Mouse (Mus musculus) ZHBTc4 (cell line): Measurements from ENCODE around the gene Kcnh7.

ENCODE experiments used
- DNase-seq: peaks from one replicate; pipeline ENCODE4 v3.0.0-alpha.2; 2011; ENCODE audit warnings: low read depth, low spot score

Gene Kcnh7

GRCm38 (mm10) chr2:62935273-62935874 lies 248.7 kb downstream of the Kcnh7 start:
- no peak for DNase-seq

GRCm38 (mm10) chr2:62928494-62928893 lies 255.6 kb downstream of the Kcnh7 start:
- DNase-seq, result no peak

GRCm38 (mm10) chr2:62928065-62928464 lies 256.0 kb downstream of the Kcnh7 start:
- DNase-seq, result no peak

DNA sequence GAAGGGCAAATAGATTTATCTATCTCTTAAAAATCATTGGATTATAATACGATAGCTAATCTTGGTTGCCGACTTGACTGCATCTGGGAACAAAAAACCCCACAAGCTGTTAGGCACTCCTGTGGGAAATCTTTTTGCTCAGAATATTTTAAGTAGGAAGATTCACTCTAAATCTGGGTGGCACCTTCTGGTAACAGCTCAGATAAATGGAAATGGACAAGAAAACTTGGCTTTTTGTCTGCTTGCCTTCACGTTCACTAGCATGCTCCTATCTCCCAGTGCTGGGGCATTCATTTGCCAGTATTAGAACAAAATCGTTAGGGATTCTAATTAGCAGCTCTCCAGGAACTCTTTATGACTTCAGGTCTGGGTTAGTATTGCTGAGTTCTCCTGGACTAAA lies 260.3 kb downstream of the Kcnh7 start:
- DNase-seq, result no peak

GRCm38 (mm10) chr2:62907688-62908087 lies 276.4 kb downstream of the Kcnh7 start:
- DNase-seq, result no peak

DNA sequence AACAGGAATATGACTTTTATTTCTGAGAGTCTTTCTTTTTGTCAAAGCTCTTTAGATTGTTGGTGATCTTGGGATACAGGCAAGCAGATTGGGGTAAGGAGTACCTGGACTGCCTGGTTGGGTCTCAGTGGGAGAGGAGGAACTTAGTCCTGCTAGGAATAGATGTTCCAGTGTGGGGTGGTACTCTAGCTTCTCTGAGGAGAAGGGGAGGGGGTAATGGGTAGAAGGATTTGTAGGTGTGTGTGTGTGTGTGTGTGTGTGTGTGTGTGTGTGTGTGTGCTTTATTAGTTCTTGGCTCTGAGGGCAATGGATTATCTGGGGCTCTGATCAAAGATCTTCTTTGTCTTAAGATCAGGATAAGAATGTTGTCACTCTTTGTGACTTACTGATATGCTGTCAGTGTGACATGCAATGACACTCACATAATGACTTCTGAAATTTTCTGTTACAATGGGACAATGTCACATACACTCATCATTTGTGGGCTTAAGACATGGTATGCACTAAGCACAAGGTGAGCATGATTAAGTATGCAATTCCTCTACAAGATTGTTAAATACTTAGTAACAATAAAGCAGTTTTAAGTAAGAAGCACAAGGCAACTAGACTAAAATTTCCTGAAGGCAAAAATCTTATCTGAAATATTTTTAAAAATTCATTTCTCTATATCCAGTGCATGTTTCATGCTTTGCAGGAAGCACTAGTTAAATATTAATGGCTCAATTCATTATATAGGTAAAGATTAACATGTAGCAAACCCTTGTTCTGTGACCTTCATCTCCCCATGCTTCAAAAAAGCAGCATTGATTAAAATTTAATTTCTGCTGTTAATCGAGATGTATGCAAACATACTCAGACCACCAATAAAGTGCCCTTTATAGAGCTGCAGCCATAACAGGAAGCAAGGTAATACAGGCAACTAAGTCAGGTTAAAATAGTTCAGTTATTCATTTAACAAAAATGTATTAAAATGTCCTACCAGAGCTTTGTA lies 281.4 kb downstream of the Kcnh7 start:
- no peak for DNase-seq

- no peak for DNase-seq
Observed at GRCm38 (mm10) chr2:62878763-62879162, 305.3 kb downstream of the Kcnh7 start.

- no peak for DNase-seq
Observed at GRCm38 (mm10) chr2:62855391-62855790, 328.7 kb downstream of the Kcnh7 start.

DNA sequence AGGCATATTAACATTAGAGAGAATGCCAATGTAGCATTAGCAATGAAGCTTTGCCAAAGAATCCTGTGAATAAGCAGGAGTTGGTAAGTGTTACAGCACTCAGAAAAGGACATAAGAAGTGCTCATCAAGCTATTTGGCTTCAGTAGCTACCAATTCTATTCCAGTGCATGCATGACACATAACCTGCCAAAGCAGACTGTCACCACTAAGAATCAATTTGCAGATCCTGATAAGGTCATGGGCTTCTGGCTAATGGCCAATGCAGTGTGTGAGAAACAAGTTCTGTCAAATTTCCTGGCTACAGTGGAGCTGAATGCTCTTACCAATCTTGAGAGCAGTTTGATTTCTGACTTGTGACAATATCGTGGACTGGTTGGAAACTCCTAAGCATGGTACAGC lies 341.5 kb downstream of the Kcnh7 start:
- DNase-seq, result no peak

GRCm38 (mm10) chr2:62834261-62834660 lies 349.8 kb downstream of the Kcnh7 start:
- DNase-seq, result no peak

GRCm38 (mm10) chr2:62819231-62819630 lies 364.9 kb downstream of the Kcnh7 start:
- no peak for DNase-seq

- DNase-seq, result no peak
Observed at GRCm38 (mm10) chr2:62816016-62816415, 368.1 kb downstream of the Kcnh7 start.

DNA sequence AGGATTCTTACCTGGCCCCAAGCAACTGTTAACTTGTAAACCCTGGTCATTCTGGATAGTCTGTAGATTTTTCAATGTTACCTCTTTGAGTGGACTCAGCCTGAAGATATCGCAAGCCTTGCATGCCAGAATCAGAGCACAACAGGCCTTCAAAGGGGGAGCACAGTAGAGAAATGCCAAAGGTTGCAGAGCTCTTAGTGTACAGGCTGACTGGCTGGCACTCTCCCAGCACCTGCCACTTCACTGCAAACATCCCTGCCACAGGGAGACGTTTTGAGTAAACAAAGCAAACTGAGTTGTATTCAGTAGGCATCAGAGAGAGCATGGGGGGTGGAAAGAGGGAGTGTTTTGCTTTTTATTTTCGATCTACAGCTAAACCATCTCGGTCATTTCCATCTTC lies 375.3 kb downstream of the Kcnh7 start:
- DNase-seq, result no peak

DNA sequence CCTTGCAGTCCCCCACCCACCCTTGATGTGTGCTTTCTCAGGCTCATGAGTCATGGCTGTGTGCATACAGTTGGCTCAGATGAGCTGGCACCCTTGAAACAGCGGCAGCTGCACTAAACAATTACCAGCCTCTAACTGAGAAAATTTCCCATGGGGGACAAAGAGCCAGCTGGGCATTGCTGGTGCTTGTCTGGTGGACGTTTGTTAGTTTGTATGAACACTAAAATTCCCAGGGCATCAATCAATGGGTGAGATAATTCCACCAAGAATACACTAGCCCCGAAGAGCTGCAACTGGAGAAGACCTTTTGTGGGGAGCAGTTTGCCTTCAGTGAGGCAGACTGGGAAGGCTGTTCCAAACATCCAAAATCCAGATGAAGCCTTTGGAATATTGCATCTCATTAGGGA lies 376.6 kb downstream of the Kcnh7 start:
- DNase-seq, result no peak

- no peak for DNase-seq
Observed at GRCm38 (mm10) chr2:62806931-62807330, 377.2 kb downstream of the Kcnh7 start.

GRCm38 (mm10) chr2:62804030-62804429 lies 380.1 kb downstream of the Kcnh7 start:
- no peak for DNase-seq

- DNase-seq, result no peak
Observed at GRCm38 (mm10) chr2:62784460-62785038, 399.5 kb downstream of the Kcnh7 start.

GRCm38 (mm10) chr2:62746256-62746655 lies 437.8 kb downstream of the Kcnh7 start:
- no peak for DNase-seq

GRCm38 (mm10) chr2:62743098-62743497 lies 441.0 kb downstream of the Kcnh7 start:
- DNase-seq, result no peak

- no peak for DNase-seq
Observed at GRCm38 (mm10) chr2:62730671-62731070, 453.4 kb downstream of the Kcnh7 start.

GRCm38 (mm10) chr2:62727732-62728131 lies 456.4 kb downstream of the Kcnh7 start:
- DNase-seq, result no peak

DNA sequence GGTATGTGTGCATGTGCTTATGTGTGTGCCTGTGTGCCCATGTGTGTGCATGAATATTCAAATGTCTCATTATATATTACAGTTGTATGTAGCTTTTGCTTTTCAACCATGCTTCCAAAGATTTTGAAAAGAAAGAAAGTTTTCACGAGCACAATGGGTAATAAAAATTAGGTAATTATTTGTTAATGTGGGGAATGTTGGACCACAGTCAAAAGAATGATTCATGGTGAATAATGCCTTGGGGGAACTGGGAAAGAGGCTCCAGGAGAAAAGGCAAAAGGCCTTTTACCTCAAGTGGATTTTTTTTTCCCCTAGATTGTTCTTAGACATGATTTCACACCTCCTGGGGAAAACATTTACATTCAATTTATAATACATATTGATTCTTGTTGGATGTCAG lies 458.1 kb downstream of the Kcnh7 start:
- no peak for DNase-seq

GRCm38 (mm10) chr2:62718411-62718810 lies 465.7 kb downstream of the Kcnh7 start:
- DNase-seq, result no peak
